Mouse (Mus musculus): Measurements from ENCODE around the gene Tns1.

Tns1 gene

DNA sequence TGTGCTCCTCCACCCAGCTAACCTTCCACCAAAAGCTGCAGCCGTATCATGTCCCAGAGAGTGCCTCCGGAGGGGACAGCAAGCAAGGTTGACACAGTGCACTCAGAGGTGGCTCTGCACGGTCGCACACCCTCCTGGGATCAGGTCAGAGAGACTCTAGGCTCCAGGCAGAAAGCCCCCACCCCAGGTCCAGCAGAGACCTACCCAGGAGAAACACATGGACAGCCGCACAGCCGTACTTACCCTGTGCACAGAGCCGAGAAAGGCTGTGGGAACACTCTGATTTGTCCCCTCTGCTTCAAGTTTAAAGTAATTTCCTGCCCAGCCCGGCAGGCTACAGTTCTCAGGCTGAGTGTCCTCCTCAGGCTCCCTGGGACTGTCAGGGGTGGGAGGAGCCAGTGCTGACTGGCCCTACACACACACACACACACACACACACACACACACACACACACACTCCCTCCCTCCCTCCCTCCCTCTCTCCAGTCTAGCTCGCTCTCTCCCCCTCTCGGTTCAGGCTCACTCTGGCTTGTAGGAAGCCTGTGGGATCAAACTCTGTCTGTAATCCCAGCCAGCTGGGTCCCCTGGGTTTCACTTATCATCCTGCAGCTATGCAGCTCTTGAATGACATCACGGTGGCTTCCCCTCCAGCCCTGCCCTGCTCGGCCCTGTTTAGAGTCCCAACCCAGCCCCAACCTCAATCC is 161.4 kb downstream of the Tns1 start:
- in situ Hi-C loops (cut with MboI, MseI), result loop anchor here (25.0 kb wide), 2 partner anchors 1174 to 1726 kb away; partner anchors contain the start of genes Cnppd1, Nhej1, Retreg2 and Slc23a3

DNA sequence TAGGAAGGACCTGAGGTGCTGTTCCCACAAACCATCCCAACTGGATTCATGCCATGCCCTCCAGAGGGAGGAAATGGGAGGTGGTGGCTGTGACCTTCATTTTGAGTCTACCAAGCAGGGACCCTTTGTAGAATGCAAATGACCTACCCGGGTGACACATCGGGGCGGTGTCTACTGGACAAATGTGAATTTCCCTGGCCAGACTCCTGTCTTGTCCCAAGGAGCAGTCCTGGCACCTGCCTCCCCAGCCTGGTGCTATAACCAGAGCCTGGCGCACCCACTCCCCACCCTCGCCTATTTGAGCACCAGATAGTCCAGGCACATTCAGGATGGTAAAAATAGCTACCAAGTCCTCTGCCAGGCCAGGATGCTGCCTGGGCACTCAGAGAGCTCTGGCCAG is 162.2 kb downstream of the Tns1 start:
- in situ Hi-C loops (cut with MboI, MseI), result loop anchor here (25.0 kb wide), 2 partner anchors 1175 to 1725 kb away; partner anchors contain the start of genes Cnppd1, Nhej1, Retreg2 and Slc23a3

DNA sequence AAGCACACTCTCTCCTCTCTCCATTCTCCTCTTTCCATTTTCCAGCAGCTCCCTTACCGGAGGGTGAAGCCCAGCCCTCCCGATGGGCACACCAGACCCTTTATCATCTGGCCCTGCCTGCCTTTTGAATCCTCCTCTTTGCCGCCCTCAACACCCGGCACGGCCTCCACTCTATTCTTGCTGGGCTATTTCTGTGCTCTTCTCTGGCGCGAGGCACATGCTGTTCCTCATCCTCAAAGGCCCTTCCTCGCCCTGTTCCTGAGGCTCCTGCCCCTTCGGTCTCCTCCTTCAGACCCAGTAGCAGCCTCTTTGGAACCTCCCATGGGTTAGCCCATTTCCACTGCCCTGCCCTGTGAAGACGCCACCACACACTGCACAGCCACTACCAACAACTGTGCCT is 164.5 kb downstream of the Tns1 start:
- in situ Hi-C loops (cut with MboI, MseI), result loop anchor here (25.0 kb wide), 2 partner anchors 1178 to 1722 kb away; partner anchors contain the start of genes Cnppd1, Nhej1, Retreg2 and Slc23a3

DNA sequence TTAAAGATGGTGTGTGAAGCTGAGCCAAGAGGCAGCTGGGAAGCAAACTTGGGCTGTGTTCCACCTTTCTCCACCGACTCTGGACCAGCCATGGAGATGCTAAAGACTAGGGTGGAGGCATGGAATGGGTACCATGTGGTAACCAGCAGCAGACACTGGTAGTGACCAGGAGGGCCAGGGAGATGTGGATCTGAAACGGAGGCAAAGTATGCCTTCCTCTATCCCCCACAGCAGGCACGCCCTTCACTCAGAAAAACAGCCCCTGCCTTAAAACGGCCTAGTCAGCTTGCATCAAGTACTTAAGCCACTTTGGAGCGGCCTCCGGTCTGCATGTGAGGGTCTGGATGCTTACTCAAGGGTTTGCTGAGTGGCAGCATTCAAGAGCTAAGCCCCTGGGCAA is 164.9 kb downstream of the Tns1 start:
- in situ Hi-C loops (cut with MboI, MseI), result loop anchor here (25.0 kb wide), 2 partner anchors 1178 to 1722 kb away; partner anchors contain the start of genes Cnppd1, Nhej1, Retreg2 and Slc23a3

DNA sequence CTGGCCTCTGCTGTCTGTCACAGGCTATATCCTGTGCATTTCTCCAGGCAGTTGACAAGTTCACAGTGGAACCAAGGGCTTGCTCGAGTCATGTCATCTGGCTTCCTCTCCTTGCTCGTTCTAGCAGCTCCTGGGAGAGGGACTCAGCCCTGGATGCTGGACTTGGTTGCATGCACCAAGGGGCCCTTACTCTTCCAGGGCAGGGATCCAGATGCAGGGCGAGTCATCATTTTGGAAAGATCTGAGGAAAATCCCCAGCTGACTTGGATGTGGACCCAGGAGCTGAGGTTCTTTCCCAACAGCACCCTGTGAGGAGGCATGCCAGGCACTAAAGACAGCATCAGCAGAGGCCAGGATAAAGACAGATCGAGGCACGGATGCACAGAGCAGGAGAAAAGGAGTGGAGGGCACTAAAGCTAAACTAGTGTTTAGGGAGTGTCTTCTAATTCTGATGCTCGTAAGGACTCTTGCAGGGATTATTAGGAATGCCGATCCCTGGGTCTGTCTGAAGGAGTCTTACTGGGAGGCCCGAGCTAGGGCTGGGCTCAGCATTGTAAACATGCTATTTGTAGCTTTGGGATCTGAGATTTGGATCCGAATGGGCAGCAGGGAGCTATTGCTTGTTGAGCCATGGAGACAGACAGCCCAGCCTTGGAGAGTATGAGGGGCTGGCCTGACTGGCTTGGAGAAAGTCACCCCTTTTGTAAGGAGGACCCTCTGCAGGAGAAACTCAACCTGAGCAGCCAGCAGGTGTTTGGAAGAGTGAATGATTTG is 165.9 kb downstream of the Tns1 start:
- in situ Hi-C loops (cut with MboI, MseI), result loop anchor here (25.0 kb wide), 2 partner anchors 1179 to 1721 kb away; partner anchors contain the start of genes Cnppd1, Nhej1, Retreg2 and Slc23a3

DNA sequence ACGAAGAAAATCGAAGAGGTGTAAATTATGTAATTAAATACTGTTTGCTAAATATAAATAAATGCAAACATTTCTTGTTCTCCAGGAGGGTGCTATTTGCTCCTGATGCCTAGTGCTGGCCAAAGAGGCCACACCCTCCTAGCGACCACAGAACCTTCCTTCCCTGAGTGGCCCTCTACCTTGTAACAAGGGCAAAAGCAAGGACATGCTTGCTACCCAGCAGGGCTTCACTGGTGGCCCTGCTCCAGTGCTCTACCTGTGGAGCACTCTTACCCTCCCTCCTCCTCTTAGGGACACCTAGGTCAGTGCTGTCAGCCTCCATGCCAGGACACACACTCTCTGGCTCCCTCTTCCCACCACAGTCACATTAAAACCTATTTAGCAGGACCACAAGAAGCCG is 166.8 kb downstream of the Tns1 start:
- in situ Hi-C loops (cut with MboI, MseI), result loop anchor here (25.0 kb wide), 2 partner anchors 1180 to 1720 kb away; partner anchors contain the start of genes Cnppd1, Nhej1, Retreg2 and Slc23a3

DNA sequence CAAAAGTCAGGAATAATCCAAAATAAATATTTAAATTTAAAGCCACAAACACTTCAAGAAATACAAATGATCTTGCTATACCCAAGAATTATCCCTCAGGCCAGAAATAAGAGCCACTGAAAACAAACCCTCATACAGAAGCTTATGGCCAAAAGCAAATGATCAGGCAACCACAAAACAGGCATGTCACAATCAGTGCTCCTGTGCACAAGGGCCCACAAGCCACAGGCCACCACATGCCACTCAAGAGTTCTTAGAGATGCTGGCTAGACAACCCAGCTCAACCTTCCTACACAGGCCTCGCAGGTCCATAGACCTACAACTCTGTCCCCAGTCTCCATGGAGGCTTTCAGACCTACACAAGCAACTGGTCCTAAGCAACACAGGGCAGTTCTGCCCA is 167.9 kb downstream of the Tns1 start:
- in situ Hi-C loops (cut with MboI, MseI), result loop anchor here (25.0 kb wide), 2 partner anchors 1181 to 1719 kb away; partner anchors contain the start of genes Cnppd1, Nhej1, Retreg2 and Slc23a3

DNA sequence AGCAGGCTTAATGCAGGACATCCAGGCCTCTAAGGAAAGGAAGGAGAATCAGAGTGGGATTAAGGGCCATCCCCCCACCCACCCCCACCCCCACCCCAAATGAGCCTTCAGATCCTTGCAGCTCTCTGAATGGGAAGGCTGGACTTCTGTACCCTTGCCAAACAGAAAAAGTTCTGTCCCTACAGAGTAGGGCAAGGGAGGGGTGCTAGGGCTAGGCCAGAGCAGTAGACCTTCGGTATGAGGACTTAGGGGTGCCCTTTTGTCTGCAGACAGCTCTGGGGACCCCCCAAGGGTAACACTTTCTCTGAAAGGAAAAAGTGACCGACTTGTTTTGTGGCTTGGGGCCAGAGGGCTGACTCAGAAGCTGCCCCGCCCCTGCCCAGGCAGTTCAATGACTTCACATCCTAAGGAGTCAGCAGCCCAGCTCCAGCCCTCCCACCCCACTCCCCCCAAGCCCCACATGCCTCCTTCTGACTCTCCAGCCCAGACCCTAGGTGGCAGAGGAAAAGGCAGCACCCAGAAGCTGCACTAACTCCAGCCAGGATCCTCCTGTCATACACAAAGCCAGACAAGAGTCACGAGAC is 168.9 kb downstream of the Tns1 start:
- in situ Hi-C loops (cut with MboI, MseI), result loop anchor here (25.0 kb wide), 2 partner anchors 1182 to 1718 kb away; partner anchors contain the start of genes Cnppd1, Nhej1, Retreg2 and Slc23a3

DNA sequence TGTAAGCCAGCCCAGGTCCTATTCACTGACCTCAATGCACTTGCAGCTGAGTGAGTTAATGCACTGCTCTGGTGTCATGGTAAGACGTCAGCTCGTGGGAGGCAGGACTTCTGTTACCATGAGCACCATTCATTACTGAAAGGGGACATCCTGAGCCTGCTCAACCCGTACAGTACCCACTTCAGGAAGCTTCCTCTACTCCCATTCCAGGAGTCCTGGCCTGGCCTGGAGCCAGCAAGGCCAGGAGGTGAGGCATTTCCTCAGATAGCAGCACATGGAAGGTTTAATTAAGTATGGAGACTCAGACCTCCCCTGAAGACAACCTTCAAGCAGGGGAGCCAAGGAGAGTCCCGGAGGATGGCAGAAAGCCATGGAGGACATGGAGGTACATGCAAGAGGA is 169.6 kb downstream of the Tns1 start:
- in situ Hi-C loops (cut with MboI, MseI), result loop anchor here (25.0 kb wide), 2 partner anchors 1183 to 1717 kb away; partner anchors contain the start of genes Cnppd1, Nhej1, Retreg2 and Slc23a3

DNA sequence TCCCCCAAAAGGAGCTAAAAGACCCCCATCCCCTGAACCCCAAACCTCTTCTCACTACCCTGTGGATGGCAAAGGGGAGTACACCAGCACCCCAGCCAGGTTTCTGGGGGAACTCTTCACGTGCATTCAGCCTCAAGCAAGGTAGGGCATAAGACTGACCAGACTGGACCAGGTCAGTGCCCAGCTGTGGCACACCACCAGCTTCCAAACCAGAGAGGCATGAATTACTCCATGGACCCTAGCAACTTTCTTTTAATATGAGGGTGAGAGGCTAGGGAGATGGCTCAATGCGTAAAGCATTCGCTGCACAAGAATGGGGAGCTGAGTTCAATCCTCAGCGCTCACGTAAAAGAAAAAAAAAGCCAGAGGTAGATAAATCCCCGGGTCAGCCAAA is 170.2 kb downstream of the Tns1 start:
- in situ Hi-C loops (cut with MboI, MseI), result loop anchor here (25.0 kb wide), 2 partner anchors 1183 to 1717 kb away; partner anchors contain the start of genes Cnppd1, Nhej1, Retreg2 and Slc23a3

DNA sequence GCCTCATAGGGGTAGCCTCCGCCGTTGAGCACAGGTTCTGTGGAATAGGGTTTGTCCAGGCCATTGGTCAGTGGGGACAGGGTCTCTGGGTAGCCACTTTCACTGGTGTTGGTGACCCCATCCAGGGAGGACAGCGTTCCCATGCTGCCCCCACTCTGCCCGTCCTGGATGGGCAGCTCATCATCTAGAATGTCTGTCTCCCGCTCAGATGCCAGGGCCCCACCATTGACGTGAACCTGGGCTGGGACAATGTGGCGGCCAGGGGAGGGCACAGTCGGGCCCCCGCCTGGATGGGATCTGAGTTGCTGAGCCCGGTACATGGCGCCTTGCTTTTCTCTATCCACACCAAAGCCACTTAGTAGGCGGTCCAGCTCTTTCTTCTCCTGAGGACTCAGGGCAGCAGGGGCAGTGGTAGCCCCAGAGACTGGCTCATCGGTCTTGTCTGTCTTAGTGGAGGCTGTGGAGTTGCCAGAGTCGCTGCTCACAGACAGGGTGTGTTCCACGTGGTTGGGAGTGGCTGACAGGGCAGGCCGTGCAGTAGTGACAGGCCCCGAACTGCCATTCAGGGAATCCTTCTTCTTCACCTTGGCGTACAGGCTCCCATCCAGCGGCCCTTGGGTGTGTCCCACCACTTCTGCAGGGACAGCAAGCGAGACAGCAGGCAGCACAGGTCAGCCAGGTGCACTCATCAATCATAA is 170.8 kb downstream of the Tns1 start:
- in situ Hi-C loops (cut with MboI, MseI), result loop anchor here (25.0 kb wide), 2 partner anchors 1184 to 1716 kb away; partner anchors contain the start of genes Cnppd1, Nhej1, Retreg2 and Slc23a3

DNA sequence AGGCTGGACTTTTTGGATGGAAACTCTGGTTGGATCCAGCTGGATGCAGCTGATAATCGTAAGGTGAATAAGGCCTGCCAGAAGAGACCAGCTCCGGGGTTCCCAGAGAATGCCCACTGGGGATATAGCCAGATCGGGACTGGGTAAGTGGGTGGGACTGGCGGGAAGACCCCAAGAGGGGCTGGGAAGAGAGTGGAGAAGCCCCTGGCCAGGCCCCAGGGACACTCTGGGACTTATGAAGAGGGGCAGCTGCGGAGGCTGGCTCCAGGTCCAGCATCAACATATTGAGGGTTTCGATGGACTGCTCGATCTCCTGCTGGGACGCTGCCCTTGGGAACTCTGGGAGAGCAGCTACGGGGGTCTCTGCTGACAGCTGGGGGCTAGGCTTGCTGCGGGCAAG is 171.7 kb downstream of the Tns1 start:
- in situ Hi-C loops (cut with MboI, MseI), result loop anchor here (25.0 kb wide), 2 partner anchors 1185 to 1715 kb away; partner anchors contain the start of genes Cnppd1, Nhej1, Retreg2 and Slc23a3

DNA sequence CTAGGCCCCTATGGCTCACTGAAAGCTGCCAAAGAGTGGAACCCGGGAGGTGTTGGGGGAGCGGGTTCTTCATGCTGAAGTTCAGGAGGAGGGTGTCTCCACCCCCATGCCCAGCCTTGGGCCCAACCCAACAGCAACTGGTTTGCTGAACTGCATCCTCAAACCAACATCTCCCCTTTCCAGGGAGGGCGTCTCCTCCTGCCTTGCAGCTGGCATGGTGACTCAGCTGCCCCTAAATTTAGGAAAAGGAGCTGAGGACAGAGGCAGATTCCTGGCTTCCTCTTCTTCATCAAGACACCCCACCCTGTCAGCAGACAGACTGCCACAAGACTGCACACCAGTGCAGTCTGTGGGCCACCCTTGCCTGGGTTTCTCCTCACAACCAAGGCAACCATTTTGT is 173.1 kb downstream of the Tns1 start:
- in situ Hi-C loops (cut with MboI, MseI), result loop anchor here (25.0 kb wide), 2 partner anchors 1186 to 1714 kb away; partner anchors contain the start of genes Cnppd1, Nhej1, Retreg2 and Slc23a3

DNA sequence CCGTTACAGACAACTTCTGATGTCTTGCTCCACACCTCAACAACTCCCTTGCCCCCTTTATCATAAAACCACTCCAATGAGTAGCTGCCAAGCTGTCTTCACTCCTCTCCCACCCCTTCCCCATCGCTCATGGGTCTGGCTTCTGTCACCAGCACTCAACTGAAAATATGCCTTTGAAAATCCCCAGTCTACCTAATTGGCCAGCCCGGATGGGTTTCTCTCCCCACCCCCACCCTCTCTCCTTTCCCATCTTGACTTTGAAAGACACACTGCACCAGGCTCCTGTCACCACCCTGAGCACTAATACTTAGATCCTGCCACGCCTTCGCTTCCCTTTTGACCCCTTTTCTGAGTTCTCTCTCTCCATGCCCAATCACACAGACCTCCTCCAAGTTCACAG is 175.5 kb downstream of the Tns1 start:
- in situ Hi-C loops (cut with MboI, MseI), result loop anchor here (10.0 to 25.0 kb wide), 3 partner anchors 439 to 1234 kb away; partner anchors contain the start of genes Ctdsp1, Rpl37a and Slc11a1

DNA sequence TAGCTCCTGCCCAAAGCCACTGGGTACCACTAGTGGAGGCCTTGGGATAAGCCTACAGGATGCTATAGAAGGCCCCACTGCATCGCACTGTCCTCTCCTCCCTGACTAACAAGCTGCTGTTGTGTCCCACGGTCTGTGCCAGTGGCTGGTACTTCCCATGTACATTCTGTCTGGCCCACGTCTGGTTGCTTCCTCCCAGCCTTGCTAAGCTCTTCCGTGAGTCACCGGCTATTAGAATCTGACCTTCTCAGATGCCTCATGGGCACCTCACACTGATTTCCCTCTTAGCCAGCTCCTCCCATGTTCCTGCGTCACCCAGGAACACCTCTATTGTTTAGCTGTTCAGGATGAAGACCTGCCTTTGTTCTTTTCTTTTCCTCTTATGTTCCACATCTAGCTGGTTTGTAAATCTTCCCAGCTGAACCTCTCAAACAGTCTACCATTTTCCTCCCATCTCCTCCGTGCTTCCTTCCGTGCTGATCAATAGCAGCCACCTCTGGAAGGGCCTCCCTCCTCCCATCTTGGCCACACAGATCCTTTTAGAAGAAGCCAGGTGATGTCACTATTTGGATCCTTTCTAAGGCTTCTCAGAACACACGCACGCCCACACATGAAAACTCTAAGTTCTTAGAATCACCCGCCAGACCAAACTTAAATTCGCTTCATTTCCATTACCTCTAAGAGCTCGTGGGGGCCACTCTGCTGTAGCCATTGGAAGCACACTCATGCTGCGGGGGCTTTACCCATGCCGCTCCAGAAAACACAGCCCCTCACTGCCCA is 176.5 kb downstream of the Tns1 start:
- in situ Hi-C loops (cut with MboI, MseI), result loop anchor here (10.0 to 25.0 kb wide), 3 partner anchors 440 to 1233 kb away; partner anchors contain the start of genes Ctdsp1, Rpl37a and Slc11a1

DNA sequence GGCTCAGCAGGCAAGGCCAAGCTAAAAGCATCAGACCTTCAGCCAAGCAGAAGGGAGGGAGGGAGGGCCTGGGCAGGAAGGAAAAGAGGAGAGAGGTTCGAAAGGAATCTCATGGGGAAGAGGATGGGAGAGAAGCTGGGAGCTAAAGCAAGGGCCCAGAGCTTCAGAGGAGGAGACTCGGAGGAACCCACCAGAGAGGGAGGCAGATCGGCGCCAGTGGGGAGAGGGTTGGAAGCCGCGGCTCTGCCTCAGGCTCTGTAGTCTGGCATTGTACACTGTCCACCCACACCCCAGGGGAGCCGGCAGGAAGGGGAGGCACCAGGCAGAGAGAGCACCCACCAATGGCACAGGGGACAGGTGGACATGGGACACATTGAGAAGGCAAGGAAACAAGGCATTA is 177.5 kb downstream of the Tns1 start:
- in situ Hi-C loops (cut with MboI, MseI), result loop anchor here (10.0 to 25.0 kb wide), 3 partner anchors 441 to 1232 kb away; partner anchors contain the start of genes Ctdsp1, Rpl37a and Slc11a1

DNA sequence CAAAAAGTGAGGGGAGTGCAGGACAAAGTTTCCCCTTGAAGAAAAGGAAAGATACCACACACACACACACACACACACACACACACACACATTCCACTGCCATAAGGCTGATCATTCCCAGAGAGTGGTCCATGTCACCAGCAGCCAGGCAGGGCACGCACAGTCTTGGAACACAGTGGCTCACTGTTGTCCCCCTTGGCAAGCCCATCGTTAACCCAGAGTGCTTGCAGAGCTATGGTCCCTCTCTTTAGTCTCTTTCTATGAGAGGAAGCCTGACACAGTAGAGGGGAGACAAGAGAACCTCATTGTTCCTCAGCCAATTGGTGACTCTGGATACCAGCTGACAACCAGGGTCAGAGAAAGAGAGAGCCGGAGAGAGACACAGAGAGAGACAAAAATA is 179.9 kb downstream of the Tns1 start:
- in situ Hi-C loops (cut with MboI, MseI), result loop anchor here (10.0 to 25.0 kb wide), 3 partner anchors 443 to 1230 kb away; partner anchors contain the start of genes Ctdsp1, Rpl37a and Slc11a1

DNA sequence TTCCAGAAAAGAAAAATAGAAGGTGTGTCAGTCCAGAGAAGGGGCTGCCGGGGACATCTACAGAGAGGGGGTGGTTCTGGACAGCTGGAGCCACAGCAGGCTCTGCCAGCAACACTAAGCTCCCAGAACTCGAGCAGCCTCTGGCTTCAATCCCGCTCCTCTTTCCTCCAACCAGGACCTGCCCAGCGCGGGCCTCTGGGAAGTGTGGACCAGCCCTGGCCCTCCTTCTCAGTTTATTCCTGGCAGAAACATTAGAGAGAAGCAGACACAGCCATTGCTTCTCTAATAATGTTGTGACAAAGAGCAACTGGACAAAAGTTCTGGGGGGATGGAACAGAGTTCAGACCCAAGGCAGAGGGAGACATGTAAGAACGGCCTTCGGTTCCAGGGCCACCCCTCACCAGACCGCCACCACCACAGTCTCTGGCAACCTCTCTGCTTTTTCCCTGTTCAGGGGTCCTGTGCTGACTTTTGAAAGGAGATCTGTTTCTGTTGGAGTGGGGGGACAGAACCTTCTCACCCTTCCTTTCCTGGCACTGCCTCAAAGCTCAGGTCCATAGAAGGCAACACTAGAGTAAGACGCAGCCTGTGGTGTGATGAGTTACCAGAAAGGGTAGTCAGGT is 180.5 kb downstream of the Tns1 start:
- in situ Hi-C loops (cut with MboI, MseI), result loop anchor here (10.0 to 25.0 kb wide), 3 partner anchors 444 to 1229 kb away; partner anchors contain the start of genes Ctdsp1, Rpl37a and Slc11a1

DNA sequence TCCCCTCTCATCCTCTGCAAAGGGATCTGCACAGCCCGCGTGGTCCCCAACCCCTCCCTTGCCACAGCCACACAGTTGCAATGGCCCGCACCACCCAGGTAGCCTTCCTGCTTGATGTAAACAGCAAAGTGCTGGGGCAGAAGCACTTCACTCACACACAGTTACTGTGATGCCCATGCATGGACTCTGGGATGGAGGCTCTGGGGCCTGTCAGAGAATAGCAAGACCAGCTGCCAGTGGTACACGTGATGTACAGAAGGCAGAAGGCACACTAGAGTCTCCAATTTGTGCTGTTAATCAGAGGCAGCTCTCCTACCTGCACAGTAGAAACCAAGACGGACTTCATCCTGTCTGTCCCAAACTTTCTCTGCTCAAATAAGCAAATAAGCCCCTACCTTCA is 181.0 kb downstream of the Tns1 start:
- in situ Hi-C loops (cut with MboI, MseI), result loop anchor here (10.0 to 25.0 kb wide), 3 partner anchors 444 to 1228 kb away; partner anchors contain the start of genes Ctdsp1, Rpl37a and Slc11a1

Measured in regulatory T cell (primary cell).